Mouse (Mus musculus) urinary bladder, postnatal 25 days (tissue): ENCODE results near the gene Rpl10.

ENCODE experiments used
- DNase-seq: peaks from one replicate; pipeline ENCODE4 v3.0.0; 2022; ENCODE audit warnings: low spot score

Rpl10 gene

DNA sequence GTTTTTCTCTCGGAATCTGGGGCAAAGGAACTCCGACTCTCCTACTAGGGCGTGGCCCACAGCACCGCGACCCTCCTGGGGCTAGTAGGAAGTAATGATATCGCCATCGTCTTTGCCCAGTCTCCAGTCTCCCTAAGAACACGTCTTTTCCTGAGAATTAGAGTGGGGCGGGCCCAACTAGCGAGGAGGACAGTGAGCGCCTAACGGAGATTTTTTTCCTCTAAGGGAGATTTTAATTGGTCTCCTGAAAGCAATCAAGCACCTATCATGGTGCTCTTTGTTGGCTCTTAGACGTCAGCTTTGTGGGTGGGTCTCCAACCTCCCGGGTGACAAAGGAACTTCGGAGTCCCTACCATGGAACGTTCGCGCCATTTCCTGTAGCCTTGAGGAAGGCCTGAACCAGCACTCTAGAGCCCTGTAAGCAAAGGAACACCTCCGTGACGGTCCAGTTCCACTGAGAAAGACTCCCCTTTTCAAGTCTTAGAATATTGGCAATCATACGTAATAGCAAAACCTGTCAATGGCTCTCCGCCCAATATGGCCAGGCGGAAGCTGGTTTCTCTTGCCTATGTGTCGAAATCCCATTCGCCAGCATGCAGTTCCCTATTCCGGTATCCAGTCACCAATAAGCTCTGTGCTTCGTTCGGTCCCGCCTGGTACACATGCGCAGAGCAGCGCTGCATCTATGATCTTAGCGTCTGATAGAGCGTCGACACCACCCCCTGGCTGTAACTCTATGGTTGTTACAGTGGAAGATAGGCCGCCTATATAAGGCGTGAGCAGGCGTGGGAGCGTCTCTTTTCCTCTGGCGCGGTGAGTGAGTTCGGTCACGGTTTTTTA is at the start of gene Rpl10:
Gene Rpl10 (plus strand): TSS at position 751 of the 840 bp plus-strand sequence.
- peak; percentile 71 for DNase-seq

DNA sequence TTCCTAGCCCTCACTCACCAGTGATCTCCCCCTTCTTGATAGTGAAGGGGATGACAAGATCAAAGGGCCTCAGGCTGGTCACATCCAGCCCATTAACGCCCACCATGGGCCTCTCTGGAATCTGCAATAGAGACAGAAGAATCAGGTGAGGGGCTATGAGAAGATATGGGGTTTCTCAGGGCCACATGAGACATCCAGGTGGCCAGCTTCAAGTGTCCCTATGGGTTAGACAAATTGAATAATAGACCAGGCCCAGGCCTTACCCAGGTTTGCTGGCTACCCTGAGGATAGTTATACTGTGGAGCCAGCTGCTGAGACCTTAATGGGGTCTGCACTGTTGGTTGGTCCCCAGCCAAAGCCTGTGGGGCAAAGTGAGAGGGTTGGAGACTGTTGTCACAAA is 40.6 kb upstream of the Rpl10 start:
- no peak for DNase-seq

DNA sequence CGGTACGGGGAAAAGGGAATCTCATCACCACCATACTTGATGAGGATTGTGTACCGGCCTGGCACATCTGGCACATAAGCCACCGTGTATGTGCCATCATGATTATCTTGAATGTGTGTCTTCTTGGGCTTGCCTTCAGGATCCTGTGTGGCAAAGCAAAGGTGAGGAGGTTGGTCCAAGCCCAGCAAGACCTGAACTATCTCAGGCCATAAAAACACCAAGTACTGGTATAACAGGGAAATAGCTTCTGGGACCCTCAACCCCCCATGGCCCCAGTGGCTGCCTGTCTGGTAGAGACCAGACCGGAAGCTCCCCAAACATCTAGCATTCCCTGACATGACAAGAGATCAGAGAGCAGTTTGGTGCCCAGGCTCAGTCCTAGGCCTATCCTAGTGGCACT is 37.4 kb upstream of the Rpl10 start:
- DNase-seq = no peak

DNA sequence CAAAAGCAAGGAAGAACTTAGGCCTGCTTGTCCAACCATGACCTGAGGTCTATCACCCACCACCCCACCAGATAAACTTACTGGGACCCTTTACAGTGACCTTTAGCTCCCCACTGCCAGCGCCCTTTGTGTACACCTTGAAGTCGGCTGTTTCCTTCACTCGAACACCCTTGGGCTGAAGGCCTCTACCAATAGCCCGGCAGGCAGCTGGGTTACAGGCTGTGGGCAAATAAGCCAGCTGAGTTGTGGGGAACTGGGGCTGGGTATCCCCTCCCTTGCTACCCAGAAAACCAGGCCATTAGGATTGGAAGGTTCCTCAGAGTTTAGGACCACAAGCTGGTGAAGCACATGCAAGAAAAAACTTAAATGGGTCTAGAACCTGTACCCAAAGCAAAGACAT is 30.3 kb upstream of the Rpl10 start:
- DNase-seq = no peak

DNA sequence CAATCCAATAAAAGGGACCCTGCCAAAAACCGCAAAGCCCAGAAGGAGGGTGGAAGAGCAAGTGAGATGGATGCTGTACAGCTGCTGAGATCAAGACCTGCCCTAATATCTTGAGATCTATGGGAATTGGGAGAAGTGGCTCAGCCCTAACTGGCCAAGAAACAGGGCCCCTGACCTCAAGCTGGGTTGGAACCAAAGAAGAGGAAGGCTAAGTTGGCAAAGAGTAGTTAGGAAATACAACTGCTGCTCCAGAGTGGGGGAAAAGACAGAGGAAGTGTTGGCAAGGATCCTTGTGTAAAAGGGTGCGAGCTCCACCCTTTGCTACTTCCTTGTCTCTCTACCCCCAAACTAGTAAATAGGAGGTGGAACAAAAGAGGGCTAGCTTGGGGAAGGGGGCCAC is 27.2 kb upstream of the Rpl10 start:
- DNase-seq = no peak

DNA sequence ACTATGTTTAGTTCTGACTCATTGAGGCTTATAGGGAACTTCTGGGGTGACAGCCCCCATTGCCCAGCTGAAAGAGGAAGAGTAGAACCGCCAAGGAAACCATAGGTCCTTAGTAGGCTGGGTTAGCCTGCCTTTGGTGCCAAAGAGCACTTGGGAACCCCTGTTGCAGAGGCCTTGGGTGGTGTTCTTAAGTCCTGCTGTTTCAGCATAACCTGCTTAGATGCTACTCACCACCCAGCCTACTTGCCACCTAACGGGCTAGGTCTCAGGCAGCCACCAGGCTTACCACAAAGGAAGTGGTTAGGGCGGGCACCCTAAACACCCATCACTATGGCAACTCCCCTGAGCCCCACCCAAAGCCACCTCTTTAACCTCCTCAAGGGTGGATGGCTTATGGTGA is 26.8 kb upstream of the Rpl10 start:
- no peak for DNase-seq

DNA sequence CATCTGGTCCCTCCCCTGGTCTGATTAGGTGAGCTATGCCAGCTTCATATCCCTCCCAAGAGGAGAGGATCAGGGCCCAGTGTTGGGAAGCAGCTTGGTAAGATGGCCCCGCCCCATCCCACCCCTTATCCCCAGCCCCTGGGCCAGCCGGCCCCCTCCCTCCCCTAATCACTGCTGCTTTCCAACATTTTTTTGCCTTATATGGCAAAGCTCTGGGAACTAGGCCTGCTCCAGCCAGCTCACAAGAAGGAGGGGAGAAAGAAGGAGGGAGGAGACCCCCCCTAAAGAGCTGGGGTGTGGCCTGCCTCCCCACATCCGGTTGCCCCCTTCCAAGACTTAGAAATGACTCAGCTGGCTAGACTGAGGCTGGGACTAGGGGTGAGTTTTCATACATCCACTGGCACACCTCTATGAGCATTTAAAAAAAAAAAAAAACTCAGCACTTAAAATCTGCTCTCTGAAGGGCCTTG is 26.0 kb upstream of the Rpl10 start:
- no peak for DNase-seq

DNA sequence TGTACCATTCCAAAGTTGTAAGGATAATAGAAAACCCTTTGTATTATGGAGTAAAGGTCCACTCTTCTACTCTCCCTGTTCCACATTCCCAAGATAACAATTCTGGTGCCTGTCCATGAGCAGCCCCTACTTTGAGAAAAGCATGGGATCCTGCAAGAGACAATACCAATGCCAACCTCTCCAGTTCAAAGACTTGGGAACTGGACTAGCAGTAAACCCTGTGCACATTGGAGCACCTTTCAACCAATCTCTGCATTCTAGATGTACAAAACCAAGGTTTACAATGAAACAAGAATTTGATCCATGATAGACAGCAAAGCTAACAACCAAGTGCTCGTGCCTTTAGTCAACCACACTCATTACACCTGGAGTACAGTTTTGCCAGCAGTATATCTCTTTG is 25.5 kb upstream of the Rpl10 start:
- no peak for DNase-seq

DNA sequence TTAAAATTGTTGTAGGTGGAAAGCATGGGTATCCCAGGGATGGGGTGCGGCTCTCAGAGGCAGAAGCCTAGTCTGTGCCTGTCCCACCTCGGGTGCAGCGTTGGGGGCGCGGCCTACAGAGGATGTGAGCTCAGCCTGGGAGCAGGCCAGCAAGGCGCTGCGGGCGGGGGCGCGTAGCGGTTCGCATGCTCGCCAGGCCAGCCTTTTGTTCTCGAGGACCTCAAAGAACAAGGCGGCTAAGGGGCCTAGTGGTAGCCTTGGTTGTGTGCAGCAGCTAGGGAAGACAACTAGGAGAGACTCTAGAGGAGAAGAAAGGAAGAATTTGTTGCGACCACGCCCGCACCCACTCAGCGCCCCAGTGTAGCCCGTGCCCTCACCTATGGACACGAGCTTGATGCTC is 24.9 kb upstream of the Rpl10 start:
- DNase-seq = peak; percentile 66

DNA sequence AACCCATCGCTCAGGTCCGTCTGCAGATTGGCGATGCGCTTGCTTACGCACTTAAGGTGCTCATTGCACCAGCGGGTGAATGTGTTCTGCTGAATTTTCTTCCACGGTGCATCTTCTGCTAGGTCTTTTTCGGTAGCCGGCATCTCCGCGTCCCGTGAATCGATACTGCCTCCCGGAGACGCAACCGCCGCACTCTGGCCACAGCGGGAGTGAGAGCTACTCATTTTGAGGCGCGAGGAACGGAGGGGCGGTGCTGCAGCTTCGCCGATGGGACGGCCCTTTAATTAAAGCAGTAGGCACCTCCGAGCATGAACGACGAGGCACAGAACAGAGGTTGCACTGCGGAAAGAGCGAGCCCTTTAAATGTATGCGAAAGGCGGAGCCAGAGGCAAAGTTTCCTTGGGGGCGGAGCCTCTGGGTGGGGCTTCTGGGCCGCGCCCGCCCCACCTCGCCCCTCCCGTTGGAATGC is 24.4 kb upstream of the Rpl10 start:
- DNase-seq = peak; percentile 61

DNA sequence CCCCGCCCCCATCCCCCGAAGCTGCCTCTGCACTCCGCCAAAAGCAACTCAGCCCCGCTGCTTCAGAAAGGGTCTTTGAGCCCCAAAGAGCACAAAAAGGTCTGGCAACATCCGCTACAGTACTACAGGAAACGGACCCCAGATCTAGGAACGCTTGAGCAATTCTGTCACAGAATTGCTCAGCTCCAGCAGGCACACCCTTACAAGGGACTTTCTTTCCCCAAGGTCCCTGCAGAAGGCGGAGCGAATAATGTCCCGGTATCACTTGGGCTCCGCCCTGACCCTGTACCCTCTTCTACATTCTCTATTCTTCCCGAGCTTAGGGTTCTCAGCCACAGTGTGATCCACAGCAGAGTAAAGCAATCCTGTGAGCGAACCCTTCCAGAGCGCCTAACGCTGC is 23.9 kb upstream of the Rpl10 start:
- DNase-seq = no peak

DNA sequence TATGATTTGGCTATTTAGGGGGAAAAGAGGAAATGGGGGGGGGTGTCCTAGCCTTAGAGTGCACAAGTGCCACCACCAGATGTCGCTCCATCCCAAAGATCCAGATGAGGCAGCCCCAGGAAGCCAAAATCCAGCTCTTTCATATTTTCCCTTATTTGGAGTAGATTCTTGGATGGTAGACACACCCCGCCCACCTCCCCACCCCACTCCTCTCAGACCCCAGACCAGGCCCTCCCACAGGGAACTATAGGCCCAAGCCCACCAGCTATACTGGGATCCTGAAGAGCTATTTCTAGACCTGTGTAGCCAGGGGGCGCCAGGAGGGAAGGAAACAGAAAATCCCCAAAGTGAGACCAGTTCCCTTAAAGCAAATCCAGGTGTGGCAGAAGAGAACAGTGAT is 22.0 kb upstream of the Rpl10 start:
- peak; percentile 57 for DNase-seq

DNA sequence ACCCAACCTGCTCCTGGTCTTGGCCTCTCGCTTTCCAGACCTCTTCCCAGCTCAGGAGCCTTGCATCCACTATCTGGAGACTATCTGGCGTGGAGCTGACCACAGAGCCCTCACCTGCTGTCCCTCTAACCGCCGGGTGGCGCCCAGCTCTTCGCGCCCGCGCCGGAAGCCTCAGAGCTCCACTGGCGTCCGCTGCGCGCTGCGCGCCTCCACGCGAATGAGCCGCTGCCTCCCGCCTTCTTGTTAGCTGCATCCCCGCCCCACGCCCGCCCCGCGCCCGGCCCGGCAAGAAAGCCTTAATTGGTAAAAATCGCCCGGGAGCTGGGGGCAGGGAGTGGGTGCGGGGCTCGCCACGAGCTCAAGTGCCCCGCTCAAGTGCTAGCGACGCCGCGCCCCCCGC is 21.0 kb upstream of the Rpl10 start, which contains the start of gene Flna:
Gene Flna (minus strand): TSS at position 206 of the 400 bp plus-strand sequence.
- DNase-seq = peak; percentile 53

DNA sequence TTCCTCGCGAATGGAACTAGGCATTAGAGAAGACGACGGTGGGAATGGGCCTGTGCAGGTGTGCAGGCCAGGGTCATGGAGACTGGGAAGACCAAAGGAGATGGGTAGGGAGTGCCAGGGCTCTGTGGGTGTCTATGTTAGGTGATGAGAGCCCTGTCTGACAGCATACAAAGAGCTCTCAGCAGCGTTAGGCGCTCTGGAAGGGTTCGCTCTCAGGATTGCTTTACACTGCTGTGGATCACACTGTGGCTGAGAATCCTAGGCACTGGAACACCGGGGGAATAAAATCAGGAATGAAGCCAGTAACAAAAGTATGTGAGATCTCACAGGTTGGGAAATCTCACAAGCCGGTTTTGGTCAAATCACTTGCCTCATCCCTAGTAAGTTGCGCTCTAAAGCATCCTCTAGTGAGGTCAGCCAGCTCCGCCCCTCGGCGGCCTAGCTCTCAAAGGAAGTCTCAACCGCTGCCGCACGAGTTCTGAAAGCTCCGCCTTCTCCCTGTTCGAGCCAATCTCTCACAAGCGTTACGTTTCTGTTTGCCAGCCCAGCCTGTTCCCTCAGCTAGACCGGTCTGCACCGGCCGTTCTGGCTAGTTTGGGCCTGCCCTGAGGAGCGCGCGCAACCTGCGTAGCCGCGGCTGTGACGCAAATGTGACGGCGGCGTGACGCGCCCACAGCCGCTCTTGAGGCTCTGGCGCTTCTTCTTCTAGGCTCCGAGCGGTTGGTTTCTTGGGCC is 16.3 kb upstream of the Rpl10 start, which contains the start of gene Emd:
Gene Emd (plus strand): TSS at position 535 of the 735 bp plus-strand sequence.
- DNase-seq = peak; percentile 77

DNA sequence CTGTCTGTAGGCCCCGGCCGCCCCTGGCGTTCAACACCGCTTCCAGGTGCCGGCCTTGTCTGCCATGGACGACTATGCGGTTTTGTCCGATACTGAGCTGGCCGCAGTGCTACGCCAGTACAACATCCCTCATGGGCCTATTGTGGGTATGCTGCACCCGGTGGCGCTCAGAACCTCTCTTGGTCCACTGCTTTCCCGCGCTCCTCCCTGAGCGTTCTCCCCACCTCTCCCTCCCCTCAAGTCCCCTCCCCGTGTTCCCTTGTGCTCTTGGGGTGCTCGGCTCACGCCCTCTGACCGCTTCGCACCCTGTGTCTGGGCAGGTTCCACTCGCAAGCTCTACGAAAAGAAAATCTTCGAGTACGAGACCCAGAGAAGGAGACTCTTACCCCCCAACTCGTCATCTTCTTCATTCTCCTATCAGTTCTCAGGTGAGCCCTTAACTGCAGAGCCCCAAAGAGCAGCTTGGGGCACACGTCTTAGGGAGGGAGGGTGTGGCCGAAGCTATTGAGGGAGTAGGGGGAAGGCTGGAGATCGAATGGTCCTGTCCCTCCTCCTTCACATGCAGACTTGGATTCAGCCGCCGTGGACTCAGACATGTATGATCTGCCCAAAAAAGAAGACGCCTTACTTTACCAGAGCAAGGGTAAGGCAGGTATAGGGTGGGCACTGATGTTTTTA is 15.6 kb upstream of the Rpl10 start:
- DNase-seq = no peak

DNA sequence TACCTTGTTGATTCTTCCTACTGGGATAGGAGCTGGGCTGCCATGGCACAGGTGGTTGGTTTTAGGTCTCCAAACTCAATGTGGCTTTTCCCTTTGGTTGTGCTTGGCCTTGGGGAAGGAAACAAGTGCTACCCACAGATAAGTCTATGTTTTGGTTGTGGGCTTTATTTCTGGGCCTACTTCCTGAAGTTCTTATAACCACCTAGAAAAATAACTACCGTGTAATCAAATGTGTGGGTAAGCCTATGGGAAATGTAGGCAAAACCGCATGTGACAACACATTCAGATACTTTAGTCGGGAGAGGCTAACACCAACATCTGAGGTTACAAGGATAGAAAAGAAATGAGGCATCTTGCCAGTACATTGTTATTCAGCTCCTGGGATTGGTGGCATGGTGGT is 12.9 kb upstream of the Rpl10 start:
- no peak for DNase-seq

DNA sequence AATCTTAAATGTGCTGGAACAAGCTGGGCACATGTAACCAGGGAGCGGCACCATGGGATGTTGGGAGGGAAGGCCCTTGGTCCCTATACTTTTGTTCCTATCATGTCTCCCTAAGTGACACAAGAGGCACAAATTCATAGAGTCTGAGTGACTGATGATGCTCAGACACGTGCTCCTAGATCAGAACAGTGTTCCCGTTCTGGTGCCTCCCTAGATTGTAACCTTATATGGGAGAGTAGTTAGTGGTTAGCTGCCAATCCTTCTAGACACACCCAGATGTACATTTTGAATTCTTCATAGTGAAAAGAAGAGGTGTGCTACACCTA is 913 bp upstream of the Rpl10 start:
- no peak for DNase-seq

DNA sequence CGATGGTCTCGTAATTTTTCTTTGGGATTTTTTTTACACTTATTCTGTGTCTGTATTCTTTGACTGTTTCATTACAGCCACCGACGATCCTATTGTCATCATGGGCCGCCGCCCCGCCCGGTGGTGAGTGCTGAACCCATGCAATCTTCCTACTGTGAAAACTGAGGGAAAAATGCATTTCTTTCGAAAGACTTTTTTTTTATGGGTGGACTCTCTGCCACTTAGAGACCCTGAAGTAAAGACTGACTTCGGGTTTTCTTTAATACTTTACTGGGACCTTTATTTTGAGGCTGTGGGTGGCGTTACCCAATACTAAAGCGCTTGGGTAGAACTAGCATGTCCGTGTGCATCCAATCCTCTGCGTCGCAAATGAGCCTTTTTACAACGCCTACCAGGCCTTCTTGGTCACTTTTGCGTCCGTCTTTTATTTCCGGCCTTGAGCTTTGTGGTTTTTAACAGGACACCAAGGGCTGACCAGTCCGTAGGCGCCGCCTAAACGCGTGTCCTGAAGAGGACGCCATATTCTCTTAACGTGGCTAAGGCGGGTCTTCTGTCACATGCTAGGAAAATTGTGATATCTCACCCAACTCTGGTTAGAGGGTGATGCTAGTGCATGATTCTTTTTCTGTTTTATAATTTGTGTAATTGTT is 415 bp downstream of the Rpl10 start:
- peak; percentile 22 for DNase-seq

DNA sequence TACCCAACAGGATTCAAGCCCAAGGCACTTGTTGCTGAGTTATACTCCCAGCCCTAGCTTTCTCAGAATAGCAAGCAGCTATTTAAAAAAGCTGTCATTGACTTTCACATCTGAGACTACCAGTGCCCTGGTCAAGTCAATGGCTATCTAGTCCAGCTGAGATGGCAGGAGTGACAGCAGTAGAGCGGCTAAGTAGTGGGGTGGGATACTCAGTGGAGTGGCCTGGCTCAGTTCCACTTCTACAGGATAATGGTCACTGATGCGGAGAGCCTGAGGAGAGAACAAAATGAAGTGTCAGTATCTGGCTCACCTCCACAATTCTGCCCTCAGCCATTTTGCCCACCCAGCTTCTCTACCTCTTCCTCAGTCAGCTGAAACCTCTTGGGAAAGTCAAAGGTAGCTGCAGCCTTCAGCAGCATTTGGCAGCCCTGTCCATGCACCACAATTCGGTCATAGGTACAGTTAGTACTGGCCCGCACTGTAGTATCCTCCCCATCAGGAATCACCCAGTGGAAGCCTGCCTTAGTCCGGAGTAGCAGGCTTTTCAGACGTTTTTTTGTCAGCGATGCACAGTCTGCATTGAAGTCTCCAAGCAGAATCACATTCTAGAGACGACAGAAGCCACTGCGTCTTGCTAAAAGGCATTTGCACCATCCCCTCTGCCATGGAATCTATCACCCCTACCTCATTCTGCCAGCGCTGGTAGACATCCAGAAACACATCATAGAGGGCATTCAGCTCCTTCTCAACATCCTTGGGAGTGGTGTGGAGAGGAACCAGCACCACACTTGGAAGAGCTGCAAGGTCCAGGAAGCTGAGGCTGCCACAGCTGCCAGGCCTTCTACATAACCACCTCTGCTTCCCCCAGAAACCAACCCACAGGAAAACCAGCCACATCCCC is 3.1 kb downstream of the Rpl10 start:
- no peak for DNase-seq

DNA sequence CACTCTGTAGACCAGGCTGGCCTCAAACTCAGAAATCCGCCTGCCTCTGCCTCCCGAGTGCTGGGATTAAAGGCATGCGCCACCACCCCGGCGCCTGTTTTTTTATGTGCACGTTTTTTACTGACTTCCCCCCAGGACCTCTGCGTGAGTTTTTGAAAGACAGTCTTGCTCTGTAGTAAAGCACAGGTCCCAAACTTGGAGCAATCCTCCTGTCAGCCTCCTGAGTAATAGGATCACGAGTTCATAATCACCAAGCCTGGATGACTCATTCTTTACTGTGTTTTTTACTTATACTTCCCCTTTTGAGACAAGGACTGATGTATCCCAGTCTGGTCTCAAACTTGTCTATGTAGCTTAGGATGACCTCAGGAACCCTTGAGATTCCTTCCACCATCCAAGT is 7.3 kb downstream of the Rpl10 start:
- DNase-seq = no peak
